Mouse (Mus musculus): ENCODE measurements at regions not wholly inside any gene's neighbourhood (a gene's known extent, or its start where the extent isn't known, plus 50 kb on each side); places are given as distances from the start of the nearest gene placed in this dataset. TPM values are rescaled to one million over a fixed set of nuclear protein-coding genes. Genes with fewer than 3 reads are reported as not detected.

DNA sequence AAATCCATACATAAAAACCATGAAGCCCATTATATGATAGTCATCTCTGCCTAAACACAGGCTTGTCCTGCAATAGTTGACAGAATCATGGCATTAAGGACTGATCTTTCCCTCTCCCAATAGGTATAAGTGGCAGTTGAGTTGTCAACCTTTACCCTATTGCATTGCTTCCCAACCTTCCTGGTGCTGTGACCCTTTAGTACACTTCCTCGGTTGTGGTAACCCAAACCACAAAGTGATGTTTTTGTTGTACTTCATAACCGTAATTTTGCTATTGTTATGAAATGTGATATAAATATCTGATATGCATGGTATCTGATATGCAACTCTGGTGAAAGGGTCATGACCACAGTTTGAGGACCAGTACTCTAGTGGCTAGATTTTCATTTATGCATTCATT, 61.4 kb downstream of the Gm4340 start:
- intact Hi-C loops (cut with DNase I), result no loop called here
- DNase-seq (ENCODE audit: extremely low spot score in 1 of 2, low spot score in 2 of 2), result no peak

DNA sequence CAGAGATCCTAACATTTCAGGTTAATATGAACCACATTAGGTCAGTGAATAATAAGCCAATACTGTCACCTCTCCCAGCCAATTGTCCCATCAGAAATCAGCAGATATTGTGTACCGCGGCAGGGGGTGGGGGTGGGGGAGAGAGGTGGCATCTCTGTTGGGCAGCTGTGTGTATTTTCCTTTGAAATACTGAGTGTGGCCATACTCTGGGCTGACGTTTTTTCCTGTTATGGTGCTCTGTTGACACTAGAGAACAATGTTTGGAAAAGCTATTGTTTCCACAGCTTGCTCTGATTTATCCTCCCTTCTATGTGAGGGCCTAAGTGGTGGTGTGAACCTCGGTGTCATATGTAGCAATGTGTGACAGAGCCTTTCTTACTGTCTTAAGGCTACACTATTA, 81.0 kb downstream of the Gm4340 start:
- no peak for DNase-seq (ENCODE audit: extremely low spot score in 1 of 2, low spot score in 2 of 2)
- intact Hi-C loops (cut with DNase I), result no loop called here

DNA sequence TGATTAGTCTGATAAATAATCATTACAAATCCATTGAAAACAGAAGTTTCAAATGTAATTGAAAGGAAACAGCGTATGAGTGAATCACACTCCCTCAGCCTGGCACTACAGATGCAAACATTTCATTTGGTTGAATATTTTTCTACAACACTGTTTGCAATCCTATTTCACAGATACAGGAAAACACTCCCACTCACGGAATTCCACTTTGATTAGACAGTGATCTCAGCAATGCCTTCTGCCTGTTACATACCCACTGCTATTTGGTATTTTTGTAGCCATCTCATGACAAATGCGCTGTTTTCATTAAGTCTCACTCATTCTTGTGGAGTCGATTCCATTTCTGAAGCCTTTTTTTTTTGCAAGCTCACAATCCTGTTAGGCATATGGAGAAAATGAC, 105.3 kb downstream of the Gm4340 start:
- DNase-seq (ENCODE audit: extremely low spot score in 1 of 2, low spot score in 2 of 2), result peak in 1 of 2 experiments; percentile 1
- intact Hi-C loops (cut with DNase I), result no loop called here

Small RNAs in the stretch of these regions (microRNA-seq; reads per million reads assigned to microRNA genes)
- gene Mir6411, result not detected

Measured in left cerebral cortex, postnatal 10 days (tissue).